Mouse (Mus musculus): ENCODE measurements around the gene Sash1. TPM values are rescaled to one million over a fixed set of nuclear protein-coding genes. Genes with fewer than 3 reads are reported as not detected.
A peak's percentile ranks its signal among the peaks of the same experiment; 100 is the strongest.

The Sash1 gene
- polyA plus RNA-seq, 1 experiment from 2014 or later: 4.6 TPM

- no peak for ATAC-seq (replicated peaks; ENCODE audit: insufficient number of reproducible peaks, insufficient read depth, low FRiP score, low read depth)
- 76% methylated on average over 7 of the region's 7 CpGs for WGBS
Measured at GRCm38 (mm10) chr10:8752436-8752835, 133.4 kb downstream of the Sash1 start.

GRCm38 (mm10) chr10:8749537-8749936, 136.3 kb downstream of the Sash1 start:
- Histone ChIP-seq H3K9me3 (replicated peaks) (no peaks in the 10 kb centered on the region), H3K27ac (no peak overlapping the region), H3K27me3 (no peaks in the 10 kb centered on the region), H3K4me1 (replicated peaks) (0 out of 2 replicates have a peak, but pooled peaks cover under 1% of the 10 kb centered on the region), H3K4me2 (no peak overlapping the region), H3K4me3 (no peak overlapping the region), H3K36me3 (peaks cover 24% of the 10 kb centered on the region; the same call in 1 of the 2 replicates), H3K9ac (no peak overlapping the region)
- no peak for ATAC-seq (replicated peaks; ENCODE audit: insufficient number of reproducible peaks, insufficient read depth, low FRiP score, low read depth)
- 86% methylated on average over 11 of the region's 11 CpGs for WGBS

More at GRCm38 (mm10) chr10:8752436-8752835, 133.4 kb downstream of the Sash1 start:
- Histone ChIP-seq H3K9ac (no peak overlapping the region), H3K9me3 (replicated peaks) (no peaks in the 10 kb centered on the region), H3K27ac (no peak overlapping the region), H3K4me1 (replicated peaks) (peaks cover 13% of the 10 kb centered on the region), H3K36me3 (peaks cover 12% of the 10 kb centered on the region; the same call in 1 of the 2 replicates), H3K27me3 (no peaks in the 10 kb centered on the region), H3K4me3 (no peak overlapping the region), H3K4me2 (no peak overlapping the region)

GRCm38 (mm10) chr10:8747450-8748212, 138.2 kb downstream of the Sash1 start:
- WGBS: 84% methylated on average over 21 of the region's 21 CpGs
- 0 out of 2 replicates have a peak, but pooled peaks cover 2% of the 10 kb centered on the region for H3K4me1 ChIP-seq (replicated peaks)
- ATAC-seq (replicated peaks; ENCODE audit: insufficient number of reproducible peaks, insufficient read depth, low FRiP score, low read depth): no peak

GRCm38 (mm10) chr10:8746082-8746696, 139.7 kb downstream of the Sash1 start:
- Histone ChIP-seq H3K4me1 (replicated peaks) (0 out of 2 replicates have a peak, but pooled peaks cover 2% of the 10 kb centered on the region), H3K9ac (no peak overlapping the region), H3K4me3 (no peak overlapping the region), H3K36me3 (peaks cover 46% of the 10 kb centered on the region), H3K4me2 (no peak overlapping the region), H3K27me3 (no peaks in the 10 kb centered on the region), H3K9me3 (replicated peaks) (no peaks in the 10 kb centered on the region), H3K27ac (no peak overlapping the region)
- no peak for ATAC-seq (replicated peaks; ENCODE audit: insufficient number of reproducible peaks, insufficient read depth, low FRiP score, low read depth)
- 62% methylated on average over 14 of the region's 14 CpGs for WGBS

More at GRCm38 (mm10) chr10:8747450-8748212, 138.2 kb downstream of the Sash1 start:
- Histone ChIP-seq H3K36me3 (peaks cover 35% of the 10 kb centered on the region), H3K4me3 (no peak overlapping the region), H3K4me2 (no peak overlapping the region), H3K9ac (no peak overlapping the region), H3K27ac (no peak overlapping the region), H3K9me3 (replicated peaks) (no peaks in the 10 kb centered on the region), H3K27me3 (no peaks in the 10 kb centered on the region)

- Histone ChIP-seq H3K9ac (no peak overlapping the region), H3K27ac (no peak overlapping the region), H3K9me3 (replicated peaks) (no peaks in the 10 kb centered on the region), H3K27me3 (no peaks in the 10 kb centered on the region), H3K4me1 (replicated peaks) (0 out of 2 replicates have a peak, but pooled peaks cover 2% of the 10 kb centered on the region), H3K4me3 (no peak overlapping the region), H3K4me2 (no peak overlapping the region), H3K36me3 (peaks cover 60% of the 10 kb centered on the region)
- ATAC-seq (replicated peaks; ENCODE audit: insufficient number of reproducible peaks, insufficient read depth, low FRiP score, low read depth): no peak
- WGBS: 36% methylated on average over 2 of the region's 2 CpGs
Measured at GRCm38 (mm10) chr10:8742872-8743271, 143.0 kb downstream of the Sash1 start.

GRCm38 (mm10) chr10:8741505-8741904, 144.4 kb downstream of the Sash1 start:
- no peaks in the 10 kb centered on the region for H3K27me3 ChIP-seq
- H3K4me1 ChIP-seq (replicated peaks): 0 out of 2 replicates have a peak, but pooled peaks cover 2% of the 10 kb centered on the region
- H3K27ac ChIP-seq: no peak overlapping the region
- peaks cover 62% of the 10 kb centered on the region for H3K36me3 ChIP-seq
- no peak overlapping the region for H3K9ac ChIP-seq
- H3K9me3 ChIP-seq (replicated peaks): no peaks in the 10 kb centered on the region
- no peak overlapping the region for H3K4me3 ChIP-seq
- no peak overlapping the region for H3K4me2 ChIP-seq
- ATAC-seq (replicated peaks; ENCODE audit: insufficient number of reproducible peaks, insufficient read depth, low FRiP score, low read depth): no peak
- WGBS: 69% methylated on average over 9 of the region's 9 CpGs

- H3K4me1 ChIP-seq (replicated peaks): 0 out of 2 replicates have a peak, but pooled peaks cover 2% of the 10 kb centered on the region
- 70% methylated on average over 5 of the region's 5 CpGs for WGBS
- ATAC-seq (replicated peaks; ENCODE audit: insufficient number of reproducible peaks, insufficient read depth, low FRiP score, low read depth): peak; percentile 33
- H3K36me3 ChIP-seq: peaks cover 56% of the 10 kb centered on the region
- no peak overlapping the region for H3K4me2 ChIP-seq
- H3K4me3 ChIP-seq: no peak overlapping the region
- H3K27ac ChIP-seq: no peak overlapping the region
- no peaks in the 10 kb centered on the region for H3K9me3 ChIP-seq (replicated peaks)
- H3K9ac ChIP-seq: no peak overlapping the region
- H3K27me3 ChIP-seq: no peaks in the 10 kb centered on the region
Measured at GRCm38 (mm10) chr10:8740797-8741196, 145.1 kb downstream of the Sash1 start.

- no peaks in the 10 kb centered on the region for H3K9me3 ChIP-seq (replicated peaks)
- H3K4me2 ChIP-seq: no peak overlapping the region
- H3K27ac ChIP-seq: no peak overlapping the region
- H3K4me1 ChIP-seq (replicated peaks): no peaks in the 10 kb centered on the region
- 0 out of 2 replicates have a peak, but pooled peaks have one; percentile 7 for ATAC-seq (replicated peaks; ENCODE audit: insufficient number of reproducible peaks, insufficient read depth, low FRiP score, low read depth)
- H3K9ac ChIP-seq: no peak overlapping the region
- 85% methylated on average over 34 of the region's 34 CpGs for WGBS
- no peak overlapping the region for H3K4me3 ChIP-seq
- H3K27me3 ChIP-seq: no peaks in the 10 kb centered on the region
- peaks cover 70% of the 10 kb centered on the region for H3K36me3 ChIP-seq
Measured at GRCm38 (mm10) chr10:8729387-8730337, 156.2 kb downstream of the Sash1 start.

- H3K4me1 ChIP-seq (replicated peaks): 0 out of 2 replicates have a peak, but pooled peaks cover 3% of the 10 kb centered on the region
- WGBS: 67% methylated on average over 13 of the region's 13 CpGs
- no peak for ATAC-seq (replicated peaks; ENCODE audit: insufficient number of reproducible peaks, insufficient read depth, low FRiP score, low read depth)
- H3K9me3 ChIP-seq (replicated peaks): no peaks in the 10 kb centered on the region
- peaks cover 8% of the 10 kb centered on the region; the same call in 1 of the 2 replicates for H3K36me3 ChIP-seq
- no peak overlapping the region for H3K9ac ChIP-seq
- no peak overlapping the region for H3K4me2 ChIP-seq
- no peaks in the 10 kb centered on the region for H3K27me3 ChIP-seq
- no peak overlapping the region for H3K27ac ChIP-seq
- no peak overlapping the region for H3K4me3 ChIP-seq
Measured at GRCm38 (mm10) chr10:8719345-8719744, 166.5 kb downstream of the Sash1 start.

- Histone ChIP-seq H3K27me3 (no peaks in the 10 kb centered on the region), H3K9ac (no peak overlapping the region), H3K4me2 (no peak overlapping the region), H3K4me3 (no peak overlapping the region), H3K27ac (no peak overlapping the region), H3K9me3 (replicated peaks) (no peaks in the 10 kb centered on the region), H3K4me1 (replicated peaks) (0 out of 2 replicates have a peak, but pooled peaks cover 3% of the 10 kb centered on the region), H3K36me3 (peaks cover 6% of the 10 kb centered on the region; the same call in 1 of the 2 replicates)
- WGBS: 77% methylated on average over 7 of the region's 7 CpGs
- ATAC-seq (replicated peaks; ENCODE audit: insufficient number of reproducible peaks, insufficient read depth, low FRiP score, low read depth): no peak
Measured at GRCm38 (mm10) chr10:8718831-8719230, 167.0 kb downstream of the Sash1 start.

All from heart, embryonic 15.5 days (tissue).